Mouse (Mus musculus) cortical plate, adult 2 months (tissue): ENCODE data around the gene Pcx.

ENCODE experiments used
- CTCF ChIP-seq: fragments of 200-500 bp; IDR thresholded peaks from 2 replicates; pipeline ENCODE4 v1.5.1; 2011; ENCODE audit warnings: mild to moderate bottlenecking, control low read depth, low read length; ENCODE audit not compliant: insufficient read depth; ENCODE audit errors: extremely low read depth
- POLR2A ChIP-seq: fragments of 200-500 bp; IDR thresholded peaks from 2 replicates; pipeline ENCODE4 v1.6.1; 2011; ENCODE audit warnings: mild to moderate bottlenecking, low read length, control low read depth; ENCODE audit not compliant: insufficient read depth; ENCODE audit errors: extremely low read depth

DNA sequence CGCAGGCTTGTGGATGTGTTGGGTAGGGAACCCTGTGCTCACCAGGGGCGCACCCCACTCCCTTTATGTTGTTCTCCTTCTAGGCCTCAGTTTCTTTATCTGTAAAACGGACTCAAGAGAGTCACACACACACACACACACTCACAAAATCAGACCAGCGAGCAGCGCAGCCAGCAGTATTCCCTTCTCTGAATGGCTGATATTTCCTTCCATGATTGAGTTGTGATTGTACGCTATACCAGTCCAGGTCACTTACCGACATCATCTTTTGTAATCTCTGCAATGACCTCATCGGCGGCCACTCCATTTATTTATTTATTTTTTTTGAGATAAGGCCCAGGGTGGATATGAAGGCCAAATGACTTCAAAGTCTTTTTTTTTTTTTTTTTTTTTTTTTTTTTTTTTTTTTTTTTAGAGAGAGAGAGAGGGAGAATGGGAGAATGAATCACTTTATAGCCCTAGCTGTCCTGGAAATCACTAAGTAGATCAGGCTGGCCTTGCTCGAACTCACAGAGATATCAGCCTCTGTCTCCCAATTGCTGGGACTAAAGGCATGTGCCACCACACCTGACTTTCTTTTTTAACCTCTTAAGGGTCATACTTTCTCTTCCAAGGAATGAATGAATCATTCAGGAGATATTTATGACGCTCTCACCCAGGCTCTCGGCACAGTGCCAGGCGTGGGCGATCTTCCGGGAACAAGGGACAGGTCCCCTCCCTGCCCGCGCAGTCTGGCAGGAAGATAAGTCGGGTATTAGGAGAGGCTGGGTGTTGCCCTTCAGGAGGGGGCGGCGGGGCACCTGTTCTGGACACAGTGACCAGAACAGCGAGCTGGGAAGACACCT, 32.7 kb upstream of the Pcx start, which contains the start of gene Syt12:
- no peak for TF ChIP-seq CTCF
- no peak for TF ChIP-seq POLR2A
